Mouse (Mus musculus) G1E (cell line): ENCODE results near the gene Rpl22.

Experiments used
- CTCF ChIP-seq: IDR thresholded peaks from 2 replicates; pipeline ENCODE4 v1.5.1; 2012; ENCODE audit warnings: low read depth, low read length, inconsistent platforms, mixed read lengths
- GATA1 ChIP-seq: IDR thresholded peaks from 2 replicates; pipeline ENCODE4 v1.6.1; 2012; ENCODE audit warnings: borderline replicate concordance, low read length, inconsistent platforms, mixed read lengths
- POLR2AphosphoS5 ChIP-seq: IDR thresholded peaks from 2 replicates; pipeline ENCODE4 v1.6.1; 2012; ENCODE audit warnings: low read depth, low read length, inconsistent platforms; ENCODE audit not compliant: insufficient replicate concordance

- TF ChIP-seq CTCF (no peak), GATA1 (no peak), POLR2AphosphoS5 (no peak)
Observed at GRCm38 (mm10) chr4:152278986-152279385, 46.6 kb upstream of the Rpl22 start.
